Mouse (Mus musculus): ENCODE data around the gene Tepp.
A peak's percentile ranks its signal among the peaks of the same experiment; 100 is the strongest.

Gene Tepp

DNA sequence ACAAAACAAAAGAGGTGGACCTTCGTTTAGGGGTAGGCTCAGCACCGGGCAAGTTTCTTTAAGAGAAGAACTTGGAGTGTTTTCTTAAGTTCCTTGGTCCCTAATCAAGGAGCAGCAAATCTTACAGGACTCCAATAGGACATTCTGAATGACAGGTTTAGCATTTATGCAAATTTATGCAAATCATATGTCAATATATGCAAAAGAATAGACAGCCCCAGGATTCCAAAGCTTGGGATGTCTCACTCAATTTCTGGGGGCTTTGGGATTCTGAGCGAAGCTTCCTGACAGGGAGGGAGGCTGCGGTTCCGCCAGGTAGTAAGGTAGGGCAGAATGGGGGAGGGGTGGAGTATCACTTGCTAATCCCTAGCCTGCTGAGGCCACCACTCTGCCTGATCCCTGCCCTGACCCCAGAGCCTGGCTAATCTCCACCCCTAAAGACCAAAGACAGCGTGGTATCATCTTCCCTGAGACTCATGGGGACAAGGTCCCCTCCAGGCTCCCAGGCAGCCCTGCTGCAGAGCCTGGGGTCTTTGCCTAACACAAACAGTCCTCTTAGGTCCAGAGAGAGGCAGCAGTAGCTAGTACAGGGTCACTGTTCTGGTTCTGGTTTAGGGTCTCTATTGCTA, at the start of gene Tepp:
Gene Tepp (plus strand): TSS at position 225 of the 629 bp plus-strand sequence.
- DNase-seq (ENCODE audit: low read depth) = no peak

DNA sequence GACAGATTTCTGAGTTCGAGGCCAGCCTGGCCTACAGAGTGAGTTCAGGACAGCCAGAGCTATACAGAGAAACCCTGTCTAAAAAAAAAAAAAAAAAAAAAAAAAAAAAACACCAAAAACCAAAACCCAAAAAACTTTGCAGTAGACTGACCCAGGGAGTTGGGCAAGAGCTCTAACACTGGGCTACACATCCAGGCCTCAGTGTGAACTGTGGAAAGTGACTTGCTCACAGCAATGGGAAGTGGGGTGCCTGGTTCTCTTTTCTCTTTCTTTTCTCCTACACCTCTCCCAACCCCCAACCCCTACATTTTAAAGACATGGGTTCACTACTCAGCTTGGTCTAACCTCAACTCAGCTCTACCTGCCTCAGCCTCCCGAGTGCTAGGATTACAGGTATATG, 48.2 kb upstream of the Tepp start:
- no peak for DNase-seq (ENCODE audit: low read depth)

DNA sequence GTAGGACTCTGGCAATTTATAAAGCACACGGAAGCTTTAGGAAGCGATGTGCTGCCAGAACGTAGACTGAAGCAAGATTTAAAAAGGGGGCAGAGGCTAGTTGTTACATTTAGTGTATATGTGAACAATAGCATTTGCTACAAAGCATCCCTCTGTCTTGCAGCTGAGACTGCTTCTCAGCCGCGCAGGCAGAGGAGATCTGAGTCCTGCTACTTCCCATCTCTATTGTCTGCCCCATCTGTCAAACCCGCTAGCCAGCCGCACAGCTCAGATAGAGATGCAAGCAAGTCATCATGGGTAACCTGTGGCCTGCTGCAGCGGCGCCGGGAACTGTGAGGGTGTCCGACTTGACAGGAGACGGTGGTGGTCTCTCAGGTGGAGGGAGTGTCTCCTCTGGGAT, 39.9 kb upstream of the Tepp start:
- no peak for DNase-seq (ENCODE audit: low read depth)

DNA sequence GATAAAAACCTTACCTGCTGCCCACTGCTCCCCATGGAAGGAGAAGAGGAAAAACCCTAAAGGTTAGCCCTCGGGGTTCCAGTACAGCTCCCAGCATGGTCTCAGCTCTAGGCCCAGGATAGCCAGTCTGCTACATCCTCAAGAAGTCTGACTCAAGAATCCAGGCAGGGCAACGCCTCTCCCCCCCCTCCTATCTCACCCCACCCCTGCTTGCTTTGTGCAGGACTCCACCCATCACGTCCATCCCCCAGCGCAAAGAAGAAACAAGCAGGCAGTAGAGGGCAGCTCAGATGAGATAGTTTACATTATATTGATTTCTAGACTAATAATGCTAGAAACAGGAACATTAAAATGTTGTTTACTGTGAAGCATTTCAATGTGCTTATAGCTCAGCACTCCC, 38.5 kb upstream of the Tepp start:
- DNase-seq (ENCODE audit: low read depth) = peak; percentile 38

DNA sequence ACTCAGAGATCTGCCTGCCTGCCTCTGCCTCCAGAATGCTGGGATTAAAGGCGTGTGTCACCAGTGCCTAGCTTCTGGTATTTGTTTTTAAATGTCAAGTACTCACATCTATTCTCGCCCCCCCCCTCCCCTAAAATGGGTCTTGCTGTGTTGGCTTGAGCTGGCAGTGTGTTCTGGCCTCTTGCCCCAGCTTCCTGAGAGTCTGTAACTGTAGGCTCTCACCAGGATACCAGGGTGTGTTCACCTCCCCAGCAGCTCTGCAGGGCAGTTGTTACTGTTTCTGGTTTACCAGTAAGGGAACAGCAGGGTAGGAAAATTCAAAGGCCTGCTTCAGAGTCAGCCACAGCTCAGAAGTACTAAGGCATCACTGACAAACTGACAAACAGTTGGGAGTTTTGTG, 37.5 kb upstream of the Tepp start:
- DNase-seq (ENCODE audit: low read depth) = peak; percentile 51

DNA sequence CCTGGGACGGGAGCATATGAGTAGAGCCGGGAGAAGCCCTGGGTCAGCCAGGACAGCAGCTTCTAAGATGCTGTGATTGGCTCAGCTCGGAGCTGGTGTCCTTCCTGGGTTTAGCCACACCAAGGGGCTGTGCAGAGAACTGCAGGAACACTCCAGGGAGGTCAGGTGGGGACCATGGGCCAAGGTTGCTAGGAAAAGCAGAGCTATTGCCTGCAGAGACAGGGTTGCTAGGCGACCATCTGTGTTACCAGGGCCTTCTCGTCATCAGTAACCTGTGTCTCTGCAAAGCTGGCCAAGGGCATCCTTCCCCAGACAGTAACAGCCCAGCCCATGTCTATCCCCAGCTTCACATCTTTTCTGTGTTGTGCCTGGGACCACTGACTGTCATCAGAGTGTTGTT, 28.9 kb upstream of the Tepp start:
- DNase-seq (ENCODE audit: low read depth) = no peak

DNA sequence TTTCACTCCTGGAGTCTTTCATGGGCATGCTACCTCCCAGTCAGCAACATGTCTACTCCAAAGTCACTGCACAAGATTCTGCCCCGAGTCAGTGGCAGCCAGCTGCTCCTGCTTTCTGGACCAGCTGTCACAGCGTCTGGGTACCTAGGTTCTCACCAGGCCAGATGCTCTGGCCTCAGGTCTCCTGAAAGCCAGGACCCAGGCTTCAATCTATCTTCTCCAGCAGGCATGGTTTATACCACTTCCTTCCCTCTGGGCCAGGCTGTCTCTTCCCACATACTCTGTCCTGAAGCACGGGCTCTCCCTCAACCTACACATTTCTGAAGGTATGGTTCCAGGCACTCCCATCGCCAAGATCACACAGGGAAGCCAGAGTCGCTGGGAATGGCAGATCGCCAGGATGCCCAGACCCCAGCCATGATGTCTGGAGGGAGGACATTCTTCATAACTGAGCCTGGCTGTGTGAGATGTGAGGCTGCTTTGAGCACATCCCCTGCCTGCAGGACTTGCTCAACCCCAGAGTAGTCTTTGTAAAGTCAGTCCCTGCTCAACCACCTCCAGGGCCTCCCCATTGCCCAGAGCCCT, 21.2 kb upstream of the Tepp start:
- no peak for DNase-seq (ENCODE audit: low read depth)

DNA sequence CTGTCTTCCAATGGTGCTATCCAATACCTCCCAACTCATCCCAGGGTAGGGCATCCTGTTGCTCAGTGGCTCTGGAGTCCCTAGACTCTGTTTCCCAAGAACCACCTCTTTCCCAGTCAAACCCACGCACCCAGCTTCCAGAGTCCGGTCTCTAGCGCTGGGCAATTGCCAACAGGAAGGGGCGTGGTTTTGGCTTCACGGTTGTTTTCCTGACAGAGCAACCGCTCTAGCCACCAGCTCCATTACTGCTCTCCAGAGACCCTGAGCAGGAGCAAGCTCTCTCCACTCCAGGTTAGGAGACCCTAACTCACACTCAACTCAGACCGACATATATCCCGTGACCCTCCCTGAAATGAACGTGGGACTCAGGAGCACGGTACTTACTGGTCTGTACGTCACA, 17.2 kb upstream of the Tepp start:
- peak; percentile 11 for DNase-seq (ENCODE audit: low read depth)

DNA sequence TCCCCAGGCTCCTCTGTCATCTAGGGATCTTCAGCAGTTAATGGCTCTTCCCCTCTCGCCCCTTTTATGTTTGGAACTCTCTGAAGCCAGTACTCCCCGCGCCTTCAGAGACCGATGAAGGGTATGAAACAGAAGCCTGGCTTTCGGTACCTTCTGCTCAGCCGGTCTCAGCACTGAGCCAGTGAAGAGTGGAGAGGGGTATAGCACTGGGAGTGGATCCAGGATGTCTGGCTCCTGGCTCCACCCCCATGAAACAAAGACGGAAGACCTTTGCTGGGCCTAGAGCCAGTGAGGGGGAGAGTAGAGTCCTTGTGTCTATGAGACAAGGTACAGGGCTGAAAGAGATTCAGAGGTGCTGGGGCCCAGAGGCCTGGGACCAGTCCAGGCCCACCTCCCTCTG, 16.5 kb upstream of the Tepp start:
- DNase-seq (ENCODE audit: low read depth) = no peak

DNA sequence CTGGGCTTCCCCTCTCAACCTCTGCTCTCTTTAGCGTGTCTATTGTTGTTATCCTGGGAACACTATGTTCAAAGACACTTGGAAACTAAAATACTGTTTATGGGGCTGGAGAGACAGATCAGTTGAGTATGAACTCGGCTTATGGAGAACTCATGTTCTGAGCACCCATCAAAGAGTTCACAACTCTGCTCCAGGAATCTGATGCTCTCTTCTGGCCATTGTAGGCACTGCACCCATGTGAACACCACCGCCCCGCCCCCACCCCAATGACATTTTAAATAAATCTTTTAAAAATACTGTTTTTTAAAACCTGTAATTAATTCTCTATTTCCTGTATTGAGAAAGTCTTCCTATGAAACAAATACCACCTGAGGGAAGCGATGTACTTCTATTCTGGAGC, 8.0 kb upstream of the Tepp start:
- peak; percentile 75 for DNase-seq (ENCODE audit: low read depth)

DNA sequence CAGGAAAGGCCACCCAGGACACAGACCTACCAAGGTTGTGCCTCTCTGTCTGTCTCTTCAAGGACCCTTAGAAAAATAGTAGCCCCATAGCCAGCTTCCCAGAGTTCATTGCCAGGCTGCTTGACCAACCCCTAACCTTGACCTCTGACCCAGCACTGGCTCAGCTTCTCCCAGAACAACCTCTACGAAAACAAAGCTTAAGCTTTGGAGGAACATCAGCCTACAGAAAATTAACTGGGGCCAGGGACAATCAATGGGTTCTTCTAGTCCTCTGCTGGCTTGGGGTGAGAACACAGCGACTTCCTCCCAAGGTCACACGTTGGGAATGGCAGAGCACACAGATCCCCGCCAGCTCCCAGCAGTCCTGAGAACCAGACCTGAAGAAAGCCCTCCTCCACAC, 4.8 kb upstream of the Tepp start:
- DNase-seq (ENCODE audit: low read depth) = no peak

DNA sequence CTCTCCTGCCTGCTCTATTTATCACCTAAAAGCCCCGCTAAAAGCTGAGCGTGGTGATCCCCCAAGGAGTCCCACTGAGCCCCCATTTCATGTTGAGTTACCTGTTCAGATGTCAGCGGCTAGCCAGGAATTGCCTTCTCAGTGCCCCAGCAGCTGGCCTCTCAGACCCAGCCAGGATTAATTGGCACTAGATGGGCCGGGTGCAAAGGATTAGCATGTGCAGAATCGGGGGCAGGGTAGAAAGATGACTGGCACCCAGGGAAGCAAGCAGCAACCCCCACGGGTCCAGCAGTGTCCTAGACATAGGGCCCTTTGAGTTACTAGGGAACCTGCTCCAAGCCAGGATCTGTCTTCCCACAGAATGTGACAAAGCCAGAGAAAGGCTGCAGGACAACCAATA, 3.9 kb upstream of the Tepp start, which contains the start of gene Cngb1:
Gene Cngb1 (minus strand): TSS at position 155 of the 400 bp plus-strand sequence.
- DNase-seq (ENCODE audit: low read depth) = no peak

DNA sequence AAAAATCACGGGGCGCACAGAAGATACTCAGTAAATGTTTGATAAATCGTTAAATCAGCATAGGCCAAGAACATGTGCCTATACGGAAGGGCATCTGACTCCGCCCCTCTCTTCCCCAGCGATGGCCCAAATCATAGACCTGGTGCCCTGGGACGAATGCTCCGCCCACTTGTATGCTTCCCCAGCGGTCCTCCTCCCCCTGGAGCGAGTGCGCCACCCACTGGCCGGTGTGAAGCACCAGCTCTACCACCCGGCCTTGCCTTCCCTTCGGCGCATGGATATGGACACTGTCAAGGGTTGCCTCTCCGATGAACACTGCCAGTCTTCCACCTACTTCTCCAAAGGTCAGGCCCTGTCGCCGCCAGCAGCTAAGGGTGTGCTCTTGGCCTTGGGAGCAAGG, 2.5 kb downstream of the Tepp start:
- peak; percentile 22 for DNase-seq (ENCODE audit: low read depth)

DNA sequence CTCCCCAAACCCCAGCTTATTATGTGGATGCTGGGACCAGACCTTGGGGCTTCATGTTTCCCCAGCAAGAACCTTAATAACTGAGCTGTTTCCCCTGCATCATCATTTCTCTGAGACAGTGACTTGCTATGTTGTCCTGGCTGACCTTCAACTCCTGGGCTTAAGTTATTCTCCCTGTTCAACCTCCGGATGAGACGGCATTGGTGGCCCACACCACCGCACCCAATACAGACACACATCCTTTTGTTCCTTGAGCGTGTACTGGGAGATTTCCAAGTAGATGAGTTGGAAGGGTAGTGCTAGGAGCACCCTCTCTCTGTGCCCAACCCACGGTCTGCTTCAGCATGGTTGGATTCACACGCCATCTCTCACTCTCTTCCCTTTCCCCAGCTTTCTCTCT, 3.5 kb downstream of the Tepp start:
- DNase-seq (ENCODE audit: low read depth) = no peak

DNA sequence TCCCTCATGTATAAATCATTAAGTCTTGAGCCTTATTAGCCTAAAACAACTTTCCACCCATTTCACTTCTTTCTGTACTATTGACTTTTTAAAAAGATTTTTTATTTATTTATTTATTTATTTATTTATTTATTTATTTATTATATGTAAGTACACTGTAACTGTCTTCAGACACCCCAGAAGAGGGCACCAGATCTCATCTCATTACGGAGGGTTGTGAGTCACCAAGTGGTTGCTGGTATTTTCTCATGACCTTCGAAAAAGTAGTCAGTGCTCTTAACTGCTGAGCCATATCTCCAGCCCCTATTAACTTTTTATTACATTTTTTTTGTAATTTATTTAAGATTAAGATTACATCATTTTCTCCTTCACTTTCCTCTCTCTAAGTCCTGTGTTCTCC, 4.3 kb downstream of the Tepp start:
- no peak for DNase-seq (ENCODE audit: low read depth)

DNA sequence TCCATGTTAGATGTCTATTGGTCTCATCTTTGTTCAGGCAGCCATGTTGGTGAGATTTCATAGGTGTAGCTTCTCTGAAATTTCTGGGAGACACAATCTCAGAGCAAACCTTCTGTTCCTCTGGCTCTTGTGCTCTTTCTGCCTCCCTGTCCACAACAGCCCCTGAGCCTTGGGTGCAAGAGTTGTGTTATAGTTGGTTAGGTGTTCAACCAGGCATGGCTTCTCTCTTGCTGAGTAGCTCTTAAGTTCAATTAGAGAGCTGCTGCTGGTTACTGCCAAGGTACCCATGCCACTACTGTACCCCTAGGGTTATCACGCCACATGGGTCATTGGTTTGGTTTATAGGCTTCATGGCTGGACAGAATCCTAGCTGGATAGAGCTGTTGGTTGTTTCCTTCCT, 5.0 kb downstream of the Tepp start:
- no peak for DNase-seq (ENCODE audit: low read depth)

DNA sequence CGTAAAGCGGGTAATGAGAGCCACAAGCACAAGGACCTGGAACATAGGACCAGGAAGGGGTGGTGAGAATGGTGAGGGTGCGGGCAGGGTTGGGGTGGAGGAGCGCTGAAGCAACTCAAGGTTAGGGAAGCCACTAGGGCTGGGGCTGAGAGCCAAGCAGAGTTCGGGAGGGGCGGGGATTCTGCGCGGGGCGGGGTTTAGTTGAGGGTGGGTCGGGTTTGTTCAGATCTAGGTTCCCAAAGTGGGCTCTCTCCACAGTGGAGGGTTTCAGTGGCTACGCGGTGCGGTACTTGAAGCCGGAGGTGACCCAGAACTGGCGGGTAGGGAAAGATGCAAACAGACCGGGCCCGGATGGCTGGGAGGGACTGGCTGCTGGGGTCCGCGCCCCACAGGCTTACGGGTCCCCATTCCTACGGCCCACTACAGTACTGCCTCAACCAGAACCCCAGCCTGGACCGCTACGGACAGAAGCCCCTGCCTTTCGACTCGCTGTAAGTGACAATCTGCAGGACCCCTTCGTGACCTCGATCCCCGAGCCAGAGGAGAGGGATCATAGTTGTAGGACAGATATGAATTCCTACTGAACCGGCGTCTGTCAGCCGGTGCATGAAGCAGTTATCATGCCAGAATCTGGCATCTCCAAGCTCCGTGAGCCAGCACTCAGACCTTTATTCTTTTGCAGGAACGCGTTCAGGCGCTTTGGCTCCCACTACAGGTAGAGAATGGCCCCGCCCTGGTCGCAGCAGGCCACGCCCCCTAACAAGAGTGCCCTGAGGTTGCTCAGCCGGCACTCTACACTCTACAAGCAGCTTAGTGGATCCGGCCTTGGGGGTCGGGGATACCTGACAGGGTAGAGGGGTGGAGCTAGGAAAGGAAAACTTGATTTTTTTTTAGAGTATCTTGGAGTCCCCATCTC, 10.1 kb downstream of the Tepp start:
- no peak for DNase-seq (ENCODE audit: low read depth)

DNA sequence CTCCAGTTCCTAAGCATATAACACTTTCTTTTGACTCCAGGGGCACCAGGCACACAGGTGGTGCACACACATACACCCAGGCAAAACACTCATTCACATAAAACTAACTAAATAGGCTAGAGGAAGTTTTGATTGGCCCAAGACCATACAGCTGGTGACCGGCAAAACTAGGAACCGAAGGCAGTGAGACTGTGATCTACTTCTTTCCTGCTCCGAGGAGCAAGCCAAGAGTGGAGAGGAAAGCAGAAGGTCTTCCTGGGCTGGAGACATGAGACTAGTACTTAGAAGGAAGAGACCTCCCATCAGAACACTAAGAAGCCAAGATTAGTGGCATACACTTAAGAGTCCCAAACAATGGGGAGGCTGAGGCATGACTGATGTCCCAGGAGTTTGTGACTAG, 12.8 kb downstream of the Tepp start:
- DNase-seq (ENCODE audit: low read depth) = no peak

DNA sequence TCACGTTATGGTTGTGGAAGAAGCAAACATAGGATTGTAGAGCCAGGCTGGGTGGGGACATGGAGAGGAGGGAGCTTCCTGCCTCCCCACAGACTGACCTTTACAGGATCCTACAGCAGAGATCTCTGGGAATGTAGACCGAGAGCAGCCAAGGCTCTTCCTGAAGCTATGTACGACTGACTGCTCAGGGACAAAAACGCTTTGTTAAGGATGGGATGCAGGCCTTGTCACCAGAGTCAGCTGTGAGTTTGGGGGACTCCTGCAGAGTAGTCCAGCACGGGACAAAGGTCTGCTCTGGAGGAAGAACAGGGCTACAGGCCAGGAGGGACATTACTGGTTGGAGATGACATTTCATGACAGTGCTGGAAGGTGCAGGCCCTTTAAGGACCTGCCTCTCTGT, 14.3 kb downstream of the Tepp start:
- no peak for DNase-seq (ENCODE audit: low read depth)

DNA sequence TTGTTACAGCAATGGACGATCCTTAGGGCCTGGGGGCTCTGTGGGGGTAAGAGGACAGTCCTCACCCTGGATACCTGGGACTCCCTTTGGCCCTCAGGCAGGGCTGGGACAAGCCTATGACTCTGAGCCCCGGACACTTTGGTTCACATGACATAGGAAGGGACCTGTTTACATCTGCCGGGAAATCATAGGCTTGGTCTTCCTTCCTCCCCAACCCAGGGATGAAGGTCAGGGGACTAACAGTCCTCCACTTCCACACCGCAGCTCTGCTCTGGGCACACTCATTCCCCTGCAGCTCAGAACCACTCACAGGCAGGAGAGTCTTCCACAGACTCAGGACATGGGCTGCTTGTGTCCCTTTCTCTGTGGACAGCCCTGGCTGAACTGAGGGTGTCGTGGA, 16.5 kb downstream of the Tepp start:
- no peak for DNase-seq (ENCODE audit: low read depth)

DNA sequence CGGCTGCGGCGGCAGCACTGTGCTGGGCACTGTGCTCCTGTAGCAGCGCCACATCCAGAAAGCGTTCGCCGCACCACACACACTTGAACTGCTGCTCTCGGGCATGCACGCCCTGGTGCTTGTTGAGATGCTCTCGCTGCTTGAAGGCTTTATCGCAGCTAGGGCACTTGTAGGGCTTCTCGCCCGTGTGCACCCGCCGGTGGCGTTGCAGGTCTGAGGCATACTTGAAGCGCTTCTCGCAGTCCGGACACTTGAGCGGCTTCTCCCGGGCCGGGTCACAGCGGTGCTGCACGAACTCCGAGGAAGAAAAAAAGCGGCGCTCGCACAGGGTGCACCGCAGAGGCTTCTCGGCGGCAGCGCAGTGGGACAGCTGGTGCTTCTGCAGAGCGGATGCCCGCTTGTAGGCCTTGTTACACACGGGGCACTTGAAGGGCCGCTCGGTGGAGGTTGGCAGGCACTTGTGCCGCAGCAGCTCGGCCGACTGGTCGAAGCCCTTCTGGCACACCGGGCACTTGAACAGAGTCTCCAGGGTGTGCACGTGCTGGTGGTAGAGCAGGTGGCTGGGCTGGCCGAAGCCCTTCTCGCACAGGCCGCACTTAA, 17.6 kb downstream of the Tepp start:
- no peak for DNase-seq (ENCODE audit: low read depth)

DNA sequence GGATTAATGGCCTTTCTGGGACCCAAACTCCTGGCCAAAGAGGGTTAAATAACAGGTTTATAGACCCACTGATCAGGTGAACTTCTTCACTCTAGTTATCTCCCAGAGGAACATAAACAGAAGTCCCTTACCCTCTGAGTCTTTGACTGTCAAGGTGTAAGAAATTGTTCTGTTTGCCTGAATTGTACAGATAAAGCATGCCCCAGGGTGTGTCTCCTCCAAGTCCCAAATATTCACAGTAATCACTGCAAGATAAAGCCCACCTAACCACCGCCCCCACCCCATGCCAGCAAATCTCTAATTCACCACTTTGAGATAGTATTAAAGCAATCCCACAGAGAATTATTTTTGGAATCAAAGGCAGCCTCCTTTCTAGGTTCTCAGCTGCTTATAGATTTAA, 20.0 kb downstream of the Tepp start:
- DNase-seq (ENCODE audit: low read depth) = no peak

DNA sequence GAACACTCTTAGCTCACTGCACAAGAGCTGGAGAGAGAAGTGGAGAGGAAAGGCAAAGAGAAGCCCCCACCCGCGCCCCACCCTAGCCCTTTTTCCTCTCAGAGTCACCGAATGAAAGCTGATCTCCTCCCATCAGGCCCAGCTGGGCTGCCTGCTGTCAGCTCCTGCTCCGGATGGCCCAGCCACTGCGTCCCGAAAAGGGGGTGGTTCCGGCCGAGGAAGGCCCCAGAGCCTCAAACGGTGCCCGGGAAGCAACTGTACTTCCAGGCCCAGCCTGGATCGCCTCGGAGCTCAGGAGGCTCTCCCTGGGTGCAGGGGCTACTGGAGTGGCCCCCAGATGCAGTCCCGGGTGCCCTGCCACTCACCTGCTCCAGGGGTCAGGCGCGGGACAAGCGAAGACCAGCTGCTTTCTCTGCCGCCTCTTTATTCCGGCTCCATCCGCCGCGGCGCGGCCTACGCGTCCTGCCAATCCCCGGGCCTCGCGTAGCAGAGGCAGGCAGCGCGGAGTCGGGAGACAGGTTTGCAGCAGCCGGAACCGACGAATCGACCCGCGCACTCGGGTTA, 20.9 kb downstream of the Tepp start:
- no peak for DNase-seq (ENCODE audit: low read depth)

All from NIH3T3 (cell line).